Mouse (Mus musculus): Measurements from ENCODE around the gene Olfr561. TPM values are rescaled to one million over a fixed set of nuclear protein-coding genes. Genes with fewer than 3 reads are reported as not detected.

Olfr561 gene
- not detected in 2 replicates for polyA plus RNA-seq (2015; fragmentation: Nextera tagmentation; extraction: Ambion mirVana)

DNA sequence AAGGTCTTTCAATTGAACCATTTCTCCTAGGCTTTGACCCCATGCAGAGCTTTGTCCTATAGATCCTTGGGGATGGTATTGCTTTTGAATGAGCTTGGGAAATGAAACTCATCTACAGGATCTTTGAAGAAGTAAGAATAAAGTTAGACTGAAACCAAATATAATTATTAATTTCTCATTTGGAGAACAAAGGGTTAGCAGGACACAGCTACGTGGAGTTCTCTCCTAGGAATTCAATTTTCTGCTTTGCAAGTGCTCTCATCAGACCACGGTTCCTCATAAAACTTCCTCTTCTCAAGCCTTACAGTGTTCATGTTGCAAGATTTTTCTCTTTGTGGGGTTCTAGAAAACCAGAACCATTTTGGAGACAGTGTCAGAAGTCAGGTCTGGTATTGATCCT, at the start of gene Olfr561:
Olfr561 (plus strand) TSS at position 301 of the 400 bp plus-strand sequence.
- no peaks in the 10 kb centered on the region for H3K27me3 ChIP-seq
- no peaks in the 10 kb centered on the region for H3K9me3 ChIP-seq
- no peaks in the 10 kb centered on the region for H3K36me3 ChIP-seq
- no peak within 1 kb of the TSS for H3K27ac ChIP-seq (replicated peaks)
- no peaks in the 10 kb centered on the region for H3K4me1 ChIP-seq
- ATAC-seq (replicated peaks): no peak
- H3K9ac ChIP-seq (replicated peaks): no peak within 1 kb of the TSS
- H3K4me2 ChIP-seq (replicated peaks): no peak within 1 kb of the TSS
- no peak within 1 kb of the TSS for H3K4me3 ChIP-seq
- WGBS: 76% methylated on average over 2 of the region's 2 CpGs

DNA sequence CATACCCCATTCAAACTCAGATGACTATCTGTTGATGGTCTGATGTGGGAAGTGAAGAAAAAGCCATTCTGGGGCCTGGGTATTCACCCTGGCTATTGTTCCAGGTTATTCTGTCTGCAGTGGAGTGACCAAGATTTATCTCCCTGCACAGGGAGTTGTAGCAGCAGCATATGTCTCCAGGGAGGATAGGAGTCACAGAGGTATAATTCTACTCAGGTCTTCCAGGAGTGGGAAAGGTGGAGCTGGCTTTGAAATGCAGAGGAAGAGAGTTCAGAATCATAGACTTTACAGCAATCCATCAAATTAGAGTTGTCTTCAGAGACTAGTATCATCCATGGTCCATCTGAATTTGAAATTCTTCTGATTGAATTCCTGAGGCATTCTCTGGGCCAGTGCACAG, 43.6 kb upstream of the Olfr561 start, which contains the start of gene Olfr559:
Olfr559 (minus strand) TSS at position 101 of the 400 bp plus-strand sequence.
- Histone ChIP-seq H3K9me3 (no peaks in the 10 kb centered on the region), H3K4me1 (no peaks in the 10 kb centered on the region), H3K9ac (replicated peaks) (no peak within 1 kb of the TSS), H3K36me3 (no peaks in the 10 kb centered on the region), H3K4me2 (replicated peaks) (no peak within 1 kb of the TSS), H3K27me3 (no peaks in the 10 kb centered on the region), H3K27ac (replicated peaks) (no peak within 1 kb of the TSS), H3K4me3 (no peak within 1 kb of the TSS)
- no peak for ATAC-seq (replicated peaks)

DNA sequence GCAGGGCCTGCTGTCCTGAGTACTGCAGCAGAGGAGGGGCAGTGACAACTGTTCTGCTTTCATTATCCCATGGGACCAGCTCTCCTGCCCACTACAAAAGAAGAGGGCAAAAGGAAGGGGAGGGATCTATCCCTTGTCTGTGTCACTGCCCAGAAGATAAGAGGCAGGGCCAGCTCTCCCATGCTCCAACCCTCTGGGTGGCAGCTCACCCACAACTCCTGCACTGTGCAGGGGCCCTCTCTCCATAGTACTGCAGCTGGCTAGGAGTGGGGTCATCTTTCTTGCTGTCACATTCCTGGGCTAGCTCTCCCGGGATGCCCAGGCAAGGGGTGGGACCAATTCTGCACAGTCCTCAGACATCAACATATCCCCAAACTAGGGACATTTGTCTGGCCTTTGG, 37.2 kb upstream of the Olfr561 start:
- ATAC-seq (replicated peaks): no peak
- Histone ChIP-seq H3K4me2 (replicated peaks) (no peak overlapping the region), H3K9ac (replicated peaks) (no peak overlapping the region), H3K9me3 (no peaks in the 10 kb centered on the region), H3K36me3 (no peaks in the 10 kb centered on the region), H3K4me1 (no peaks in the 10 kb centered on the region), H3K4me3 (no peak overlapping the region), H3K27ac (replicated peaks) (no peak overlapping the region), H3K27me3 (no peaks in the 10 kb centered on the region)
- WGBS: 94% methylated on average over 1 of the region's 1 CpGs

DNA sequence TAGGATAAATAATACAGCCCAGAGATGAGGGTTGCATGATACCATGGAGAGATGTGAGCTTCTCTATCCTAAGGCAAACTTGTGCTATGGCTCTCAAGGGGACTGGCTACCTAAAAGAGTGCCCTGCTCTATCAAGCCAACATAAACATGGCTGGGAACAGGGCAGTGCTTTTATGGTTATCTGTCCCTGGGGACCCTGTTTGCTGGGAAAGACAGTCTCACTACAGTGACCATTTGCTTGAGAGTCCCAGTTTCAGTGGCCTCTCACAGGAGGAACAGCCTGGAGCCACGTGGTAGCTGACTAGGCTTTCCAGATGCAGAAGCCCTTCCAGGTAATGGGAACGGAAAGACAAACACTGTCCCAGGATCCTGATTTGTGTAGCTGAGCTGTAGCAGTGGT, 33.3 kb upstream of the Olfr561 start:
- Histone ChIP-seq H3K36me3 (no peaks in the 10 kb centered on the region), H3K27me3 (no peaks in the 10 kb centered on the region), H3K4me2 (replicated peaks) (no peak overlapping the region), H3K9me3 (no peaks in the 10 kb centered on the region), H3K4me3 (no peak overlapping the region), H3K9ac (replicated peaks) (no peak overlapping the region), H3K4me1 (no peaks in the 10 kb centered on the region), H3K27ac (replicated peaks) (no peak overlapping the region)
- WGBS: 66% methylated on average over 2 of the region's 2 CpGs
- ATAC-seq (replicated peaks): no peak

DNA sequence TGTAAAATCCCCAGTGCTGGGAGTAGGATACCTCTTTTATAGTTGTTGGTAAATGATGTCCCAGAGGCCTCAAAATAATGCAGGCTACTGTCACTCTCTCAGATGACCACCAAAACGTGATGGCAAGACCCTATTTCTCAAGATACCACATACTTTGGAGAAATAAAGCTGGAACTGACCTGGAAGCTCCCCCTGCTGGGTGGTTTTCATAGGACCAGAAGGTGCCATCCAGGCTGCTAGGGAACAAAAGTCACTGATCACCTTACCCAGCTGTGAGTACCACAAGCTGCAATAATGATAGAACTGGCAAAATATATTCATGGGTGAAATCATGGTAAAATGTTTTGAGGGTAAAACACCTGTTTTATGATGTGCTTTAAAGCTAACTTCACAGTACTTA, 18.9 kb upstream of the Olfr561 start:
- Histone ChIP-seq H3K9me3 (no peaks in the 10 kb centered on the region), H3K4me3 (no peak overlapping the region), H3K27me3 (no peaks in the 10 kb centered on the region), H3K27ac (replicated peaks) (no peak overlapping the region), H3K9ac (replicated peaks) (no peak overlapping the region), H3K4me2 (replicated peaks) (no peak overlapping the region), H3K4me1 (no peaks in the 10 kb centered on the region), H3K36me3 (no peaks in the 10 kb centered on the region)
- 10% methylated on average over 1 of the region's 1 CpGs for WGBS
- no peak for ATAC-seq (replicated peaks)

DNA sequence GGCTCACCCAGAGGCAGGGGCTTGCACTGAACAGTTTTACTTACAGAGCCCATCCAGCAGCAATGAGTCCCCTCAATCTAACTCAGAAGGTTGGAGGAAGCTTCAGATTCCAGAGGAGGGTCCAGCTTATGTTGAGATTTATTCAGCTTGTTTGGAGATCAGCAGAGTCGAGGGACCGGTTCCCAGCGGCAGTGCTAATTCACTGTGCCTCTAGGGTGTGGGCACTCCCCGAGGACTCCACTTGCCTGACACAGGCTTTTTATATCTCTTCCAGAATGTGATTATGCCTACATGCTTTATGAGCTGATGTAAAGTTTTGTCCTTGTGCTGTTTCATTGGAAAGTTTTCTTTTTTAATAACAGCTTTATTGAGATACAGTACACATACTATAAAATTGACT, 11.8 kb upstream of the Olfr561 start, which contains the start of the genes Olfr560 and Olfr78:
Olfr560 (minus strand) TSS at position 101 of the 400 bp plus-strand sequence.
Olfr78 (minus strand) TSS at position 206 of the 400 bp plus-strand sequence.
- Histone ChIP-seq H3K27ac (replicated peaks) (no peak within 1 kb of the TSS), H3K36me3 (no peaks in the 10 kb centered on the region), H3K9ac (replicated peaks) (no peak within 1 kb of the TSS), H3K9me3 (no peaks in the 10 kb centered on the region), H3K4me1 (no peaks in the 10 kb centered on the region), H3K4me3 (no peak within 1 kb of the TSS), H3K27me3 (no peaks in the 10 kb centered on the region), H3K4me2 (replicated peaks) (no peak within 1 kb of the TSS)
- WGBS: 91% methylated on average over 4 of the region's 4 CpGs
- ATAC-seq (replicated peaks): no peak

DNA sequence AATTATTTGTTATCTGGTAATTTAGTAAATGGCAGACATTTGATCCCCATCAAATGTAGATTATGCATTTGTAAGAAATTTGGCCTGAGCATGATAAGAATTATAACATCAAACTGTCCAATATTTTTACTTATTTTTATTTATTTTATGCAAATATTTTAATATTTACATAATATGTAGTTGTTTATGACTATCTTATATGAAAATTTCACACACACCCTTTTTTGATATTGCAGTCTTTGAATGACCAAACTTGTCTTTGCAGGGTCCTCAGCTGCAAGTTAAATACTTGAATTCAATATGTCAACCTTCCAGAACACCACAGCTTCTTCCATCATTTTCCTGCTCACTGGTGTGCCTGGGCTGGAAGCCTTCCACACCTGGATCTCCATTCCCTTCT, 32.2 kb downstream of the Olfr561 start, which contains the start of gene Olfr564:
Olfr564 (plus strand) TSS at position 301 of the 400 bp plus-strand sequence.
- Histone ChIP-seq H3K27me3 (no peaks in the 10 kb centered on the region), H3K4me2 (replicated peaks) (no peak within 1 kb of the TSS), H3K4me3 (no peak within 1 kb of the TSS), H3K9ac (replicated peaks) (no peak within 1 kb of the TSS), H3K4me1 (no peaks in the 10 kb centered on the region), H3K36me3 (no peaks in the 10 kb centered on the region), H3K27ac (replicated peaks) (no peak within 1 kb of the TSS), H3K9me3 (no peaks in the 10 kb centered on the region)
- no peak for ATAC-seq (replicated peaks)

Other genes with a start within 250 kb of the Olfr561 start
- gene Olfr547, start 236.5 kb upstream of the Olfr561 start, polyA plus RNA-seq (2015; fragmentation: Nextera tagmentation; extraction: Ambion mirVana): not detected in 2 replicates
- not detected in 2 replicates for gene Olfr548-ps1, start 230.3 kb upstream of the Olfr561 start, polyA plus RNA-seq (2015; fragmentation: Nextera tagmentation; extraction: Ambion mirVana)
- gene Olfr549, start 221.4 kb upstream of the Olfr561 start, polyA plus RNA-seq (2015; fragmentation: Nextera tagmentation; extraction: Ambion mirVana): not detected in 2 replicates
- 0.06 TPM in 1 of 2 replicates, not detected in the other for gene Trim21, start 205.7 kb upstream of the Olfr561 start, polyA plus RNA-seq (2015; fragmentation: Nextera tagmentation; extraction: Ambion mirVana)
- gene Olfr550, start 199.8 kb upstream of the Olfr561 start, polyA plus RNA-seq (2015; fragmentation: Nextera tagmentation; extraction: Ambion mirVana): not detected in 2 replicates
- gene Olfr551, start 179.3 kb upstream of the Olfr561 start, polyA plus RNA-seq (2015; fragmentation: Nextera tagmentation; extraction: Ambion mirVana): not detected in 2 replicates
- not detected in 2 replicates for gene Olfr552, start 173.5 kb upstream of the Olfr561 start, polyA plus RNA-seq (2015; fragmentation: Nextera tagmentation; extraction: Ambion mirVana)
- gene Olfr553, start 153.0 kb upstream of the Olfr561 start, polyA plus RNA-seq (2015; fragmentation: Nextera tagmentation; extraction: Ambion mirVana): not detected in 2 replicates
- not detected in 2 replicates for gene Olfr554, start 132.8 kb upstream of the Olfr561 start, polyA plus RNA-seq (2015; fragmentation: Nextera tagmentation; extraction: Ambion mirVana)
- gene Olfr555, start 112.4 kb upstream of the Olfr561 start, polyA plus RNA-seq (2015; fragmentation: Nextera tagmentation; extraction: Ambion mirVana): not detected in 2 replicates
- gene Olfr556, start 106.3 kb upstream of the Olfr561 start, polyA plus RNA-seq (2015; fragmentation: Nextera tagmentation; extraction: Ambion mirVana): not detected in 2 replicates
- gene Trim68, start 83.9 kb upstream of the Olfr561 start, polyA plus RNA-seq (2015; fragmentation: Nextera tagmentation; extraction: Ambion mirVana): 6.6 and 6.7 TPM in 2 replicates
- not detected in 2 replicates for gene Olfr557, start 75.3 kb upstream of the Olfr561 start, polyA plus RNA-seq (2015; fragmentation: Nextera tagmentation; extraction: Ambion mirVana)
- not detected in 2 replicates for gene Olfr558, start 69.0 kb upstream of the Olfr561 start, polyA plus RNA-seq (2015; fragmentation: Nextera tagmentation; extraction: Ambion mirVana)
- gene Olfr33, start 52.2 kb upstream of the Olfr561 start, polyA plus RNA-seq (2015; fragmentation: Nextera tagmentation; extraction: Ambion mirVana): not detected in 2 replicates
- gene Olfr559, start 43.7 kb upstream of the Olfr561 start, polyA plus RNA-seq (2015; fragmentation: Nextera tagmentation; extraction: Ambion mirVana): not detected in 2 replicates
- gene Olfr560, start 11.9 kb upstream of the Olfr561 start, polyA plus RNA-seq (2015; fragmentation: Nextera tagmentation; extraction: Ambion mirVana): not detected in 2 replicates
- gene Olfr78, start 11.8 kb upstream of the Olfr561 start, polyA plus RNA-seq (2015; fragmentation: Nextera tagmentation; extraction: Ambion mirVana): 0.05 and 0.14 TPM in 2 replicates
- not detected in 2 replicates for gene Olfr564, start 32.3 kb downstream of the Olfr561 start, polyA plus RNA-seq (2015; fragmentation: Nextera tagmentation; extraction: Ambion mirVana)
- gene Olfr566, start 87.5 kb downstream of the Olfr561 start, polyA plus RNA-seq (2015; fragmentation: Nextera tagmentation; extraction: Ambion mirVana): not detected in 2 replicates
- not detected in 2 replicates for gene Olfr568, start 105.9 kb downstream of the Olfr561 start, polyA plus RNA-seq (2015; fragmentation: Nextera tagmentation; extraction: Ambion mirVana)
- not detected in 2 replicates for gene Olfr569, start 119.7 kb downstream of the Olfr561 start, polyA plus RNA-seq (2015; fragmentation: Nextera tagmentation; extraction: Ambion mirVana)
- gene Olfr570, start 123.4 kb downstream of the Olfr561 start, polyA plus RNA-seq (2015; fragmentation: Nextera tagmentation; extraction: Ambion mirVana): 0.13 TPM in 1 of 2 replicates, not detected in the other
- not detected in 2 replicates for gene Olfr571, start 146.3 kb downstream of the Olfr561 start, polyA plus RNA-seq (2015; fragmentation: Nextera tagmentation; extraction: Ambion mirVana)
- not detected in 2 replicates for gene Olfr572, start 153.2 kb downstream of the Olfr561 start, polyA plus RNA-seq (2015; fragmentation: Nextera tagmentation; extraction: Ambion mirVana)
- not detected in 2 replicates for gene Olfr573-ps1, start 171.4 kb downstream of the Olfr561 start, polyA plus RNA-seq (2015; fragmentation: Nextera tagmentation; extraction: Ambion mirVana)
- gene Olfr574, start 177.2 kb downstream of the Olfr561 start, polyA plus RNA-seq (2015; fragmentation: Nextera tagmentation; extraction: Ambion mirVana): not detected in 2 replicates
- gene Olfr575, start 187.6 kb downstream of the Olfr561 start, polyA plus RNA-seq (2015; fragmentation: Nextera tagmentation; extraction: Ambion mirVana): not detected in 2 replicates
- gene Olfr576, start 191.4 kb downstream of the Olfr561 start, polyA plus RNA-seq (2015; fragmentation: Nextera tagmentation; extraction: Ambion mirVana): not detected in 2 replicates
- gene Olfr577, start 204.7 kb downstream of the Olfr561 start, polyA plus RNA-seq (2015; fragmentation: Nextera tagmentation; extraction: Ambion mirVana): not detected in 2 replicates
- gene Olfr578, start 218.1 kb downstream of the Olfr561 start, polyA plus RNA-seq (2015; fragmentation: Nextera tagmentation; extraction: Ambion mirVana): not detected in 2 replicates

Data from forebrain, embryonic 15.5 days (tissue).